Mouse (Mus musculus) midbrain, embryonic 15.5 days (tissue): ENCODE measurements around the gene Zfp235. TPM values are rescaled to one million over a fixed set of nuclear protein-coding genes. Genes with fewer than 3 reads are reported as not detected.

ENCODE experiments used
- ATAC-seq: fragments of 200-750 bp; cut with Nextera tagmentation; replicated peaks from 2 replicates; pipeline ENCODE4 v1.8.0; 2017; ENCODE audit warnings: moderate TSS enrichment
- H3K27ac ChIP-seq: fragments of 300-500 bp; sonication (generic); 2 replicates; pipeline ENCODE4 v1.5.1; 2015; ENCODE audit warnings: mild to moderate bottlenecking, inconsistent platforms
- H3K27me3 ChIP-seq: fragments of 300-500 bp; sonication (generic); replicated peaks from 2 replicates; pipeline ENCODE4 v1.6.1; 2015; ENCODE audit warnings: inconsistent platforms
- H3K36me3 ChIP-seq: fragments of 300-500 bp; sonication (generic); replicated peaks from 2 replicates; pipeline ENCODE4 v1.6.1; 2015; ENCODE audit warnings: inconsistent platforms
- H3K4me1 ChIP-seq: fragments of 300-500 bp; sonication (generic); 2 replicates; pipeline ENCODE4 v1.6.1; 2015; ENCODE audit warnings: inconsistent platforms
- H3K4me2 ChIP-seq: fragments of 300-500 bp; sonication (generic); 2 replicates; pipeline ENCODE4 v1.6.1; 2015; ENCODE audit warnings: inconsistent platforms, mild to moderate bottlenecking, moderate library complexity
- H3K4me3 ChIP-seq: fragments of 300-500 bp; sonication (generic); 2 replicates; pipeline ENCODE4 v1.5.1; 2015; ENCODE audit warnings: mild to moderate bottlenecking, inconsistent platforms
- H3K9ac ChIP-seq: fragments of 300-500 bp; sonication (generic); 2 replicates; pipeline ENCODE4 v1.6.1; 2015; ENCODE audit warnings: mild to moderate bottlenecking, inconsistent platforms
- H3K9me3 ChIP-seq: fragments of 300-500 bp; sonication (generic); 2 replicates; pipeline ENCODE4 v1.6.1; 2016; ENCODE audit warnings: inconsistent platforms
- WGBS: fragments of 180-500 bp; shearing (Covaris S2); methylation state at CpG from one replicate; pipeline ENCODE4 v1.1.7; 2015; ENCODE audit warnings: mixed read lengths; 5-methylcytosine and 5-hydroxymethylcytosine counted together
- polyA plus RNA-seq: library from polyadenylated mRNA; unstranded; fragments of >200 nt; fragmentation: Nextera tagmentation; extraction: Ambion mirVana; gene quantifications from 2 replicates; pipeline ENCODE4 v1.2.1, GENCODE M21; 2015

Zfp235 gene
- 26.1 and 26.3 TPM in 2 replicates for polyA plus RNA-seq

- ATAC-seq: peak; percentile 97
- Histone ChIP-seq H3K9me3 (no peaks in the 10 kb centered on the region), H3K36me3 (peaks cover 23% of the 10 kb centered on the region), H3K27me3 (no peaks in the 10 kb centered on the region), H3K4me3 (peak within 1 kb of the TSS; percentile 68), H3K27ac (peak within 1 kb of the TSS; percentile 76), H3K4me2 (peak within 1 kb of the TSS; percentile 78), H3K4me1 (peaks cover 26% of the 10 kb centered on the region), H3K9ac (peak within 1 kb of the TSS; percentile 82)
- WGBS: 5% methylated on average over 32 of the region's 32 CpGs
Measured at GRCm38 (mm10) chr7:24133996-24134828, at the start of gene Zfp235. Zfp235 (plus strand) TSS chr7:24134169.

GRCm38 (mm10) chr7:24086871-24087270 lies 47.1 kb upstream of the Zfp235 start:
- Histone ChIP-seq H3K27ac (no peak overlapping the region), H3K9ac (no peak overlapping the region), H3K27me3 (no peaks in the 10 kb centered on the region), H3K4me2 (no peak overlapping the region), H3K4me1 (peaks cover 23% of the 10 kb centered on the region), H3K4me3 (no peak overlapping the region), H3K36me3 (peaks cover 15% of the 10 kb centered on the region), H3K9me3 (no peaks in the 10 kb centered on the region)
- no peak for ATAC-seq
- 99% methylated on average over 4 of the region's 4 CpGs for WGBS

DNA sequence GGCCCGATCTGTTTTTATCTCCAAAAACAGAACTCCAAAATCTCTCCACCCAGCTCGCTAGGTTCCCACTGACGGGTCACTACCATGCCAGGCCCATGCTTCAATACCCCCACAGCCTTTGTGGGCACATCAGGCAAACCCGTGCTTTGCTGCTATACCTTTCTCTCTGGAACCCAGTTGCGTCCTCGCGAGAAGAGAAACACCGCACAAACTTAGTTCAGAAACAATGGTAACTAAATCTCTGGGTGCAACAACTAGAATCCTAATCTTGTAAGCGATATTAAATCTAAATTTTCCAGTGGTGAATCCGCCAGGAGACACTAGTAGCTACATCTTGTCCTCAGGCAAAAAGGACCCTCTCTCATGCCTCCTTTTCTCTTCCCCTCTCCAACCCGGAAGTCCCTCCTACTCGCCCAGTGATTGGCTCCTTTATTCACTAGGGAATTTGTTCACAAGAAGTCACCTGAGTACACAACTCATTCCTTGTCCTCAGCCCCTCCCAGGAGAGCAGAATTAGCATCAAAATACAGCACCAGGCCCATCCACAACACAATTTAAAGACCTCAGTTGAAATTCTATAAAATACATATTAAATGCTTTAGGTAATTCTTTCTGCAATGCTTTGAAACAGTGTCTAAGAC lies 46.4 kb upstream of the Zfp235 start:
- Histone ChIP-seq H3K9ac (no peak overlapping the region), H3K4me2 (no peak overlapping the region), H3K4me3 (no peak overlapping the region), H3K27ac (no peak overlapping the region), H3K9me3 (no peaks in the 10 kb centered on the region), H3K27me3 (no peaks in the 10 kb centered on the region), H3K4me1 (peaks cover 18% of the 10 kb centered on the region), H3K36me3 (peaks cover 17% of the 10 kb centered on the region)
- no peak for ATAC-seq
- 96% methylated on average over 12 of the region's 12 CpGs for WGBS

DNA sequence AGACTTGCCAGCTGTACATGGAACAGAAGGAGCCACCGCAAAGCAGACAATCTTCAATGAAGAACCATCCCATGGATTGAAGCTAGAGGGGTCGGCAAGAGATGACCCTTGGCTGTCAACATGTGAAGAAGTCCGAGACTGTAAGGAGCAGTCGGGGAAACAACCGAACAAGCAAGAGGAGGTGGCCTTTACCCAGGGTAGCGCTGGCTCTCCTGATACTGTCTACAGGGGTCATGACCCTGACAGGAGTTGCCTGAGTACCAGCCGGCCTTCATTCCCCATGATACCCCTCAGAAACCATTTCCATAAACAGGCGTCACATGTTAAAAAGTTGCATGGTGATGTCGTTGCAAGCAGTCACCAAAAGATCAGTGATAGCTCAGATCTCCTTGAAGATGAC lies 29.6 kb upstream of the Zfp235 start:
- WGBS: 96% methylated on average over 9 of the region's 9 CpGs
- Histone ChIP-seq H3K4me3 (no peak overlapping the region), H3K36me3 (peaks cover 93% of the 10 kb centered on the region), H3K9ac (no peak overlapping the region), H3K27ac (no peak overlapping the region), H3K4me2 (no peak overlapping the region), H3K4me1 (no peaks in the 10 kb centered on the region), H3K9me3 (peaks cover 75% of the 10 kb centered on the region), H3K27me3 (no peaks in the 10 kb centered on the region)
- ATAC-seq: no peak

DNA sequence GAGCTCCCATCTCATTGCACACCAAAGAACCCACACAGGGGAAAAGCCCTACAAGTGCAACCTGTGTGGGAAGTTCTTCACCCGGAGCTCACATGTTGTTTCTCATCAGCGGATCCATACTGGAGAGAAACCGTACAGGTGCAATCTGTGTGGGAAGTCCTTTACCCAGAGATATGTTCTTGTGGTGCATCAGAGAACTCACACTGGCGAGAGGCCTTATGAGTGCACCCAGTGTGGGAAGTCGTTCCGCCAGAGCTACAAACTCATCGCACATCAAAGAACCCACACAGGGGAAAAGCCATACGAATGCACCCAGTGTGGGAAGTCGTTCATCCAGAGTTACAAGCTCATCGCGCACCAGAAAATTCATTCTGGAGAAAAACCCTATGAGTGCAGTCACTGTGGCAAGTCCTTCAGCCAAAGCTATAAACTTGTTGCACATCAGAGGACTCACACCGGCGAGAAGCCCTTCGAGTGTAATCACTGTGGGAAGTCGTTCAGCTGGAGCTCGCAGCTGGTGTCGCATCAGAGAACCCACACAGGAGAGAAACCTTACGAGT lies 28.7 kb upstream of the Zfp235 start:
- Histone ChIP-seq H3K4me3 (no peak overlapping the region), H3K36me3 (peaks cover 86% of the 10 kb centered on the region), H3K27me3 (no peaks in the 10 kb centered on the region), H3K9ac (no peak overlapping the region), H3K27ac (no peak overlapping the region), H3K4me2 (no peak overlapping the region), H3K4me1 (no peaks in the 10 kb centered on the region), H3K9me3 (peaks cover 71% of the 10 kb centered on the region)
- ATAC-seq: no peak
- 96% methylated on average over 18 of the region's 18 CpGs for WGBS

- no peak overlapping the region for H3K4me3 ChIP-seq
- H3K27ac ChIP-seq: no peak overlapping the region
- H3K27me3 ChIP-seq: no peaks in the 10 kb centered on the region
- 96% methylated on average over 7 of the region's 7 CpGs for WGBS
- no peak overlapping the region for H3K4me2 ChIP-seq
- ATAC-seq: no peak
- H3K36me3 ChIP-seq: peaks cover 29% of the 10 kb centered on the region
- no peak overlapping the region for H3K9ac ChIP-seq
- H3K9me3 ChIP-seq: peaks cover 29% of the 10 kb centered on the region
- H3K4me1 ChIP-seq: peaks cover 6% of the 10 kb centered on the region; the same call in 1 of the 2 replicates
Measured at GRCm38 (mm10) chr7:24110839-24111238, 23.1 kb upstream of the Zfp235 start.

- peaks cover 19% of the 10 kb centered on the region for H3K9me3 ChIP-seq
- H3K4me1 ChIP-seq: peaks cover 6% of the 10 kb centered on the region; the same call in 1 of the 2 replicates
- peak overlapping the region; percentile 40; the same call in 1 of the 2 replicates for H3K27ac ChIP-seq
- peaks cover 20% of the 10 kb centered on the region for H3K36me3 ChIP-seq
- peak overlapping the region; percentile 71 for H3K4me2 ChIP-seq
- H3K27me3 ChIP-seq: no peaks in the 10 kb centered on the region
- ATAC-seq: peak; percentile 83
- H3K4me3 ChIP-seq: peak overlapping the region; percentile 73
- 4% methylated on average over 9 of the region's 9 CpGs for WGBS
- H3K9ac ChIP-seq: peak overlapping the region; percentile 15; the same call in 1 of the 2 replicates
Measured at GRCm38 (mm10) chr7:24111772-24112155, 22.2 kb upstream of the Zfp235 start.

GRCm38 (mm10) chr7:24112156-24112856 lies 21.7 kb upstream of the Zfp235 start, which contains the start of gene Zfp112:
Zfp112 (plus strand) TSS chr7:24112314.
- Histone ChIP-seq H3K4me2 (peak within 1 kb of the TSS; percentile 71), H3K9ac (peak within 1 kb of the TSS; percentile 68), H3K27ac (peak within 1 kb of the TSS; percentile 68), H3K27me3 (no peaks in the 10 kb centered on the region), H3K4me1 (peaks cover 6% of the 10 kb centered on the region; the same call in 1 of the 2 replicates), H3K36me3 (peaks cover 15% of the 10 kb centered on the region), H3K4me3 (peak within 1 kb of the TSS; percentile 73), H3K9me3 (peaks cover 14% of the 10 kb centered on the region)
- WGBS: 1% methylated on average over 23 of the region's 23 CpGs
- peak; percentile 97 for ATAC-seq

DNA sequence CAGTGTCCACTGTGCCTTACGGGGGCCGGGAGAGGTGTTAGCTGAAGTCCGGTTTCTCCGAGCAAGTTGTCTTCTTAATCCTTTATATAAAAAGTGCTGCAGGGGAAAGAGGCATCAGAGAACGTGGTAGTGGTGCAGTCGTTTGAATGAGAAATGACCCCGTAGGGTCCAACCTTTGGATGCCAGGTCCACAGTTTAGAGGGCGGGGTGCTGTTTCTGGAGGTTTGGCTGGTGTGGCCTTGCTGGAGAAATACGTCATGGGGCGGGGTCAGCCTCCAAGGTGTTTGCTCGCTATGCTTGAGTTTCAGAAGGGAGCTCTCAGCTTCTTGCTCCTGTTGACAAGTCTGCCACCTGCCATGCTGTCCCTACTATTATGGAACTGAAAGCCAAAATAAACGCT lies 21.0 kb upstream of the Zfp235 start:
- H3K27ac ChIP-seq: peak overlapping the region; percentile 68
- WGBS: 15% methylated on average over 12 of the region's 12 CpGs
- H3K36me3 ChIP-seq: peaks cover 8% of the 10 kb centered on the region
- peak overlapping the region; percentile 68 for H3K9ac ChIP-seq
- peaks cover 7% of the 10 kb centered on the region for H3K9me3 ChIP-seq
- H3K4me3 ChIP-seq: peak overlapping the region; percentile 73
- H3K27me3 ChIP-seq: no peaks in the 10 kb centered on the region
- H3K4me2 ChIP-seq: peak overlapping the region; percentile 71
- peaks cover 6% of the 10 kb centered on the region; the same call in 1 of the 2 replicates for H3K4me1 ChIP-seq
- ATAC-seq: no peak

DNA sequence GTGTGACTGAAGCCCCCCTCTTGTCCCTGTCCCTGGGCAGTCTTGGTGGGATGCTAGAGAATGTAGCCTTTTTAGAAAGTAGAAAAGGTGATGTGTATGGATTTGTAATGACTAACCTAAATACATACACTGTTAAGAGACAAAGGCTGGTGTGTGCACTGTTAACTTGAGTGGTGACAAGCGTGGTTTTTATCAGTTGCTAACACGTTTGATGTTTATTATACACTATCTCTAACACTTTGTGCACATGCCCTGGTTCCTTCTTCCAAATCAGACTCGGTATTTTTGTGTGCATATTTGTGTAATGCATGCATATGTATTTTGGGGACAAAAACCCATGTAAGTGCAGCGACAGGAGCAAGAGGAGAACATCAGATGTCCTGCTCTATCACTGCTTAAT lies 17.3 kb upstream of the Zfp235 start:
- 83% methylated on average over 4 of the region's 4 CpGs for WGBS
- Histone ChIP-seq H3K9me3 (no peaks in the 10 kb centered on the region), H3K27ac (no peak overlapping the region), H3K4me3 (no peak overlapping the region), H3K36me3 (no peaks in the 10 kb centered on the region), H3K4me1 (peaks cover 6% of the 10 kb centered on the region; the same call in 1 of the 2 replicates), H3K4me2 (no peak overlapping the region), H3K27me3 (no peaks in the 10 kb centered on the region), H3K9ac (no peak overlapping the region)
- ATAC-seq: no peak

DNA sequence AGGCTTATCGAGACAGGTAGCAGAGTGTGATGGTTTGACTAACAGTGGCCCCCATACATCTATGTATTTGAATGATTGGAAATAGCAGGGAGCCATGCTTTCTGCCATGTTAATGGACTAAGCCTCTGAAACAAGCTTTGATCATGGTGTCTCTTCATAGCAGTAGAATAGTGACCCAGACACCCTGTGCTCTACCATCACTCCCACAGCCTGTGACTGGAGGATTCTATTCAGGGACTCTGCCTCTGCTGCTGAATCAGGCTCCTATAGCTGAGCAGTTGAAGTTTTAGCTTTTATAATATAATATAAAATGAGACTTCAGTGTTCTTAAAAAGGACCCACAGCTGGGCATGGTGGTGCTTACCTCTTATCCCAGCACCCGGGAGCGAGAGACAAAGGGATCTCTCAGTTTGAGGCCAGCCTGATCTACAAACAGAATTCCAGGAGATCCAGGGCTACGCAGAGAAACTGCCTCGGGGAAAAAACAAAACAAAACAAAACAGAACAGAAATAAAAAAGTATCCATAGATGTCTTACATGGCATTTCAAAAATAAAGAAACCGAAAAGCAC lies 459 bp upstream of the Zfp235 start:
- no peaks in the 10 kb centered on the region for H3K27me3 ChIP-seq
- H3K4me3 ChIP-seq: peak overlapping the region; percentile 68
- peak overlapping the region; percentile 76 for H3K27ac ChIP-seq
- peak overlapping the region; percentile 82 for H3K9ac ChIP-seq
- peak overlapping the region; percentile 78 for H3K4me2 ChIP-seq
- WGBS: 12% methylated on average over 6 of the region's 6 CpGs
- peaks cover 17% of the 10 kb centered on the region for H3K36me3 ChIP-seq
- H3K4me1 ChIP-seq: peaks cover 26% of the 10 kb centered on the region
- ATAC-seq: peak; percentile 67
- no peaks in the 10 kb centered on the region for H3K9me3 ChIP-seq
